Mouse (Mus musculus) lung, embryonic 15.5 days (tissue): ENCODE measurements around the gene Mcemp1. TPM values are rescaled to one million over a fixed set of nuclear protein-coding genes. Genes with fewer than 3 reads are reported as not detected.

Source experiments
- ATAC-seq: fragments of 200-750 bp; cut with Nextera tagmentation; 2 replicates; pipeline ENCODE4 v1.8.0; 2017; ENCODE audit warnings: moderate number of reproducible peaks, borderline replicate concordance; ENCODE audit not compliant: low FRiP score, low TSS enrichment; ENCODE audit errors: extremely low read depth
- H3K27ac ChIP-seq: fragments of 300-500 bp; sonication (generic); 2 replicates; pipeline ENCODE4 v1.5.1; 2015; ENCODE audit warnings: moderate library complexity, mild to moderate bottlenecking, inconsistent platforms
- H3K27me3 ChIP-seq: fragments of 300-500 bp; sonication (generic); 2 replicates; pipeline ENCODE4 v1.6.1; 2015; ENCODE audit warnings: inconsistent platforms
- H3K36me3 ChIP-seq: fragments of 300-500 bp; sonication (generic); 2 replicates; pipeline ENCODE4 v1.6.1; 2015; ENCODE audit warnings: inconsistent platforms
- H3K4me1 ChIP-seq: fragments of 300-500 bp; sonication (generic); 2 replicates; pipeline ENCODE4 v1.6.1; 2015; ENCODE audit warnings: inconsistent platforms
- H3K4me2 ChIP-seq: fragments of 300-500 bp; sonication (generic); 2 replicates; pipeline ENCODE4 v1.6.1; 2015; ENCODE audit warnings: inconsistent platforms, mild to moderate bottlenecking, moderate library complexity
- H3K4me3 ChIP-seq: fragments of 300-500 bp; sonication (generic); 2 replicates; pipeline ENCODE4 v1.5.1; 2015; ENCODE audit warnings: mild to moderate bottlenecking, inconsistent platforms
- H3K9ac ChIP-seq: fragments of 300-500 bp; sonication (generic); 2 replicates; pipeline ENCODE4 v1.6.1; 2015; ENCODE audit warnings: inconsistent platforms
- H3K9me3 ChIP-seq: fragments of 300-500 bp; sonication (generic); 2 replicates; pipeline ENCODE4 v1.6.1; 2016; ENCODE audit warnings: inconsistent platforms
- WGBS: fragments of 180-500 bp; shearing (Covaris S2); methylation state at CpG from one replicate; pipeline ENCODE4 v1.1.7; 2015; 5-methylcytosine and 5-hydroxymethylcytosine counted together
- polyA plus RNA-seq: library from polyadenylated mRNA; unstranded; fragments of >200 nt; fragmentation: Nextera tagmentation; extraction: Ambion mirVana; gene quantifications from 2 replicates; pipeline ENCODE4 v1.2.1, GENCODE M21; 2015

The Mcemp1 gene
- polyA plus RNA-seq, result 1.8 and 2.0 TPM in 2 replicates

DNA sequence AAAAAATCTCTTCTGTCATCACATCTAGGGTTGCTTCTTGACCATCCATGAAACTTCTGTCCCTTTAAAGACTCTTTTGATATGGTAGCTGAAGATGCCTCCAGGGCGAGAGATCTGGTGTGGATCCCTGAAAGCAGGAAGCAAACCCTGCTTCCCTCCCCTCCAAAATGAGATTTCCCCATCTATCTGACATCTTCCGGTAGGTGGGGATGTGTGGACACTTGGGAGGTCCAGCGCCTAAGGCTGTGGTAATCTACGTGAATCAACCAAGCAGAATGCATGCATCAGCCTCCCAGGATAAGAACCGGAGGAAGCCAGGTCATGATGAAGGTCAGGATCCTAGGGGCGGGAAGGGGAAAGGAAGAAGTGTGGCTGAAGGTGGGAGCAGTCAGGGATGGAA lies at the start of gene Mcemp1:
Mcemp1 (plus strand) TSS at position 248 of the 400 bp plus-strand sequence.
- H3K9me3 ChIP-seq, result no peaks in the 10 kb centered on the region
- no peak within 1 kb of the TSS for H3K4me2 ChIP-seq
- H3K36me3 ChIP-seq, result no peaks in the 10 kb centered on the region
- H3K9ac ChIP-seq, result no peak within 1 kb of the TSS
- H3K27me3 ChIP-seq, result no peaks in the 10 kb centered on the region
- no peak within 1 kb of the TSS for H3K4me3 ChIP-seq
- H3K4me1 ChIP-seq, result no peaks in the 10 kb centered on the region
- ATAC-seq, result no peak
- no peak within 1 kb of the TSS for H3K27ac ChIP-seq
- 72% methylated on average over 6 of the region's 6 CpGs for WGBS

DNA sequence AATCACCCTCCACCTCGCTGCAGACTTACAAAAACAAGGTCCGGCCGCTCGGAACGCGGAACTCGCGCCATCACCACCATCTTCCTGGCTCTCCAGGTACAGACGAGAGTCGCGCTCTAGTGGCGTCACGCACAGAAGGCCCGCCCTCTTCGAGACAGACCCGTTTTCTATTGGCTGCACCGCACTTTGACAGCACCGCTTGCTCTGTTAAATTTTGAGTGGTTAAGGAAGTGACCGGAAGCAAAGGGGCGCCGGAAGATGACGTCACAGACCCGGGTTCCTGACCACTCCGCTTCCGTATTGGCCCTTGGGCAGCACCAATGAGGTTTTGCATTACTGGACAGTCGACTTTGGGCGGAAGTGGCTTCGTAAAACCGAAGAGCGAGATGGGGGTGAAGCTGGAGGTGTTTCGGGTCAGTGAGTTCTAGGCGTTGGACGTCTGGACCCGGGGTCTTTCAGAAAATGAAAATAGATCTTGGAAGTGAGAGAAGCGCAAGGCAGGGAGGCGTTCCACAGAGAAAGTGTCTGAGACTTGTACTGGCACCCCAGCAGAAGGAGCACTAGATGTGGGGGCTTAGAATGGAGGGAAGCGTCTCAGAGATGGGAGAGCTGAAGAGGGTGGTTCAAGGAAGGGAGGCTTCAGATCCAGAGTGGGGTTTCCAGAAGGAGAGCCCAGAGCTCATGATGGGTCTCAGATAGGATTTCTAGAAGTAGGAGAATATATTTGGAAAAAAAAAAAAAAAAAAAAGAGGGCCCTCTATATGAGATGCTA lies 44.2 kb upstream of the Mcemp1 start, which contains the start of the genes Xab2 and Pet100:
Xab2 (minus strand) TSS at position 118 of the 772 bp plus-strand sequence.
Pet100 (plus strand) TSS at position 350 of the 772 bp plus-strand sequence.
- H3K4me2 ChIP-seq, result peak within 1 kb of the TSS; percentile 68
- peaks cover 17% of the 10 kb centered on the region for H3K4me1 ChIP-seq
- peak within 1 kb of the TSS; percentile 71 for H3K9ac ChIP-seq
- peak; percentile 98 for ATAC-seq
- H3K27me3 ChIP-seq, result no peaks in the 10 kb centered on the region
- no peak within 1 kb of the TSS for H3K27ac ChIP-seq
- under 1% methylated on average over 33 of the region's 37 CpGs for WGBS
- H3K36me3 ChIP-seq, result peaks cover 10% of the 10 kb centered on the region
- peak within 1 kb of the TSS; percentile 79 for H3K4me3 ChIP-seq
- no peaks in the 10 kb centered on the region for H3K9me3 ChIP-seq

DNA sequence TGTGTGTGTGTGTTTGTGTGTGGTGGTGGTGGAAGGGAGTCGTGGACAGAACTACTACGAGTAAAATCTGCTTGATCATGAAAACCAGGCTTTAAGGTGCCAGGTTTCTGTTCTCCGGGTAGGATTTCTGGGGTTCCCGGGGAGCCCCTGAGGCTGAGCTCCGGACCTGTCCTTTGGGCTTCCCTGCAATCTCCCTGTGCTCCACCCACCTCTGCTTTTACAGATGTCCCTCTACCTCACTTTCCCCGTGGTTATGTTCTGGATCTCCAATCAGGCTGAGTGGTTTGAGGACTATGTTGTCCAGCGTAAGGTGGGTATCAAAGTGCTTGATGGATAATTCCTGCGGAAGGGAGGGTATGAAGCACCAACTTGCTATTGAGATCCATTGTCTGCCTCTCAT lies 43.4 kb upstream of the Mcemp1 start:
- 60% methylated on average over 8 of the region's 8 CpGs for WGBS
- no peak overlapping the region for H3K27ac ChIP-seq
- no peak for ATAC-seq
- H3K4me3 ChIP-seq, result peak overlapping the region; percentile 79
- peak overlapping the region; percentile 68 for H3K4me2 ChIP-seq
- H3K4me1 ChIP-seq, result peaks cover 17% of the 10 kb centered on the region
- no peaks in the 10 kb centered on the region for H3K27me3 ChIP-seq
- peaks cover 8% of the 10 kb centered on the region for H3K36me3 ChIP-seq
- peak overlapping the region; percentile 56; the same call in 1 of the 2 replicates for H3K9ac ChIP-seq
- H3K9me3 ChIP-seq, result no peaks in the 10 kb centered on the region

- H3K4me1 ChIP-seq, result peaks cover 8% of the 10 kb centered on the region
- no peak within 1 kb of the TSS for H3K27ac ChIP-seq
- 43% methylated on average over 1 of the region's 1 CpGs for WGBS
- H3K9ac ChIP-seq, result no peak within 1 kb of the TSS
- no peaks in the 10 kb centered on the region for H3K36me3 ChIP-seq
- ATAC-seq, result no peak
- H3K9me3 ChIP-seq, result no peaks in the 10 kb centered on the region
- H3K4me3 ChIP-seq, result no peak within 1 kb of the TSS
- peaks cover 8% of the 10 kb centered on the region; the same call in 1 of the 2 replicates for H3K27me3 ChIP-seq
- no peak within 1 kb of the TSS for H3K4me2 ChIP-seq
Measured at GRCm38 (mm10) chr8:3625445-3625844, 40.1 kb upstream of the Mcemp1 start, which contains the start of gene Pcp2. Gene Pcp2, minus strand, starts transcription at chr8:3625545.

DNA sequence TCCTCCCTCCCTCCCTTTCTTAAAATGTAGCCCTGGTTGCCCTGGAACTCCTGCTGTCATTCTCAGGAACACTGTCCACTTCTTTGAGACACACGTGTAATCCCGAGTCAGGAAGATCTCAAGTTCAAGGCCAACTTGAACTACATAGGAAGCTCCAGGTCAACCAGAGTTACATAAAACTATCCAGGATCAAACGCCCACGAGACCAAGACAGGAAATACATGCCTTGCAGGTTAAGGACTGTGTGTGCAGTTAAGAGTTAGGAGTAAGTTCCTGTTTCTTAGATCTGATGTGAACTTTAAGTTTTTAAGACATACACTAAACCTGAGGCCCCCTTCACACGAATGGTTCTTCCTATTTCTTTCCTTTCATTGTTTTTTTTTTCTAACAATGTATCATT lies 38.6 kb upstream of the Mcemp1 start:
- H3K4me1 ChIP-seq, result peaks cover 5% of the 10 kb centered on the region
- H3K27me3 ChIP-seq, result peaks cover 8% of the 10 kb centered on the region; the same call in 1 of the 2 replicates
- no peaks in the 10 kb centered on the region for H3K36me3 ChIP-seq
- H3K4me3 ChIP-seq, result no peak overlapping the region
- H3K27ac ChIP-seq, result no peak overlapping the region
- ATAC-seq, result no peak
- no peaks in the 10 kb centered on the region for H3K9me3 ChIP-seq
- 50% methylated on average over 5 of the region's 5 CpGs for WGBS
- H3K4me2 ChIP-seq, result no peak overlapping the region
- H3K9ac ChIP-seq, result no peak overlapping the region

DNA sequence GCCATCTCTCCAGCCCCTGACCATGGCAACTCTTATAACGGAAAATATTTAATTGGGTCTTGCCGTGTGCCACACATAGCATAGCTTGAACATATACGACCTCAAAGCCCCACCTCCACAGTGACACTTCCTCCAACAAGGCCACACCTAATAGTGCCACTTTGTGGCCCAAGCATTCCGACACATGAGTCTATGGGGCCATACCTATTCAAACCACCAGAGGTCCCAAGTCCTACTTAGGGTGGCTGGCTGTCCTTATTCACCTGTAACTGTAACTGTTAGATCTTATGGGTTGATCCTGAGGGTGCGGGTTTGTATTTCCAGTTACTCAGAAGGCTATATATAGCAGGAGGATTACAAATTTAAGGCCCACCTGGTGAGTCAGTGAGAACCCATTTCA lies 37.5 kb upstream of the Mcemp1 start:
- Histone ChIP-seq H3K9me3 (no peaks in the 10 kb centered on the region), H3K9ac (no peak overlapping the region), H3K4me1 (no peaks in the 10 kb centered on the region), H3K4me3 (no peak overlapping the region), H3K27ac (no peak overlapping the region), H3K36me3 (no peaks in the 10 kb centered on the region), H3K4me2 (no peak overlapping the region), H3K27me3 (peaks cover 8% of the 10 kb centered on the region; the same call in 1 of the 2 replicates)
- WGBS, result 19% methylated on average over 5 of the region's 5 CpGs
- ATAC-seq, result no peak

- no peak within 1 kb of the TSS for H3K27ac ChIP-seq
- peaks cover 8% of the 10 kb centered on the region; the same call in 1 of the 2 replicates for H3K27me3 ChIP-seq
- no peaks in the 10 kb centered on the region for H3K36me3 ChIP-seq
- no peaks in the 10 kb centered on the region for H3K9me3 ChIP-seq
- peak within 1 kb of the TSS; percentile 75 for H3K4me2 ChIP-seq
- 5% methylated on average over 47 of the region's 47 CpGs for WGBS
- peak within 1 kb of the TSS; percentile 52 for H3K9ac ChIP-seq
- ATAC-seq, result peak; percentile 91
- H3K4me1 ChIP-seq, result no peaks in the 10 kb centered on the region
- H3K4me3 ChIP-seq, result peak within 1 kb of the TSS; percentile 63
Measured at GRCm38 (mm10) chr8:3630647-3631477, 34.7 kb upstream of the Mcemp1 start, which contains the start of gene Stxbp2. Gene Stxbp2, plus strand, starts transcription at chr8:3630955.

GRCm38 (mm10) chr8:3631478-3631875 lies 34.1 kb upstream of the Mcemp1 start:
- no peaks in the 10 kb centered on the region for H3K4me1 ChIP-seq

DNA sequence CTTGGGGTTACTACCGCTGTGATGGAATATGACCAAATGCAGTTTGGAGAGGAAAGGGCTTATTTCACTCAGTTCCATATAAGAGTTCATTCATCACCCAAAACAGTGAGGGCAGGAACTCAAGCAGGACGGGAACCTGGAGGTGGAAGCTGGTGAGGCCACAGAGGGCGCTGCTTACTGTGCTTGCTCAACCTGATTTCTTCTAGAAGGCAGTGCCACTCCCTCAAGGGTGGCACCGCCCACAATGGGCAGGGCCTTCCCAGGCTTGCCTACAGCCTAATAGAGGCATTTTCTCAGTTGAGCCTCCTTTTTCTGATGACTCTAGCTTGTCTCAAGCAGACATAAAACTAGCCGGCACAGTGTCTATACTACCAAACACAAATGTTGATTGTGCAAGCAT lies 19.8 kb upstream of the Mcemp1 start:
- no peak; the same call in 1 of the 2 replicates for ATAC-seq
- Histone ChIP-seq H3K27me3 (no peaks in the 10 kb centered on the region), H3K4me2 (no peak overlapping the region), H3K27ac (no peak overlapping the region), H3K4me1 (no peaks in the 10 kb centered on the region), H3K9ac (no peak overlapping the region), H3K9me3 (no peaks in the 10 kb centered on the region), H3K36me3 (no peaks in the 10 kb centered on the region), H3K4me3 (no peak overlapping the region)
- 14% methylated on average over 5 of the region's 5 CpGs for WGBS

More at GRCm38 (mm10) chr8:3631478-3631875, 34.1 kb upstream of the Mcemp1 start:
- no peaks in the 10 kb centered on the region for H3K9me3 ChIP-seq
- H3K27me3 ChIP-seq, result peaks cover 8% of the 10 kb centered on the region; the same call in 1 of the 2 replicates
- 11% methylated on average over 8 of the region's 8 CpGs for WGBS
- no peaks in the 10 kb centered on the region for H3K36me3 ChIP-seq
- H3K27ac ChIP-seq, result no peak overlapping the region
- H3K4me2 ChIP-seq, result peak overlapping the region; percentile 75
- ATAC-seq, result peak; percentile 51
- peak overlapping the region; percentile 52 for H3K9ac ChIP-seq
- H3K4me3 ChIP-seq, result peak overlapping the region; percentile 63

DNA sequence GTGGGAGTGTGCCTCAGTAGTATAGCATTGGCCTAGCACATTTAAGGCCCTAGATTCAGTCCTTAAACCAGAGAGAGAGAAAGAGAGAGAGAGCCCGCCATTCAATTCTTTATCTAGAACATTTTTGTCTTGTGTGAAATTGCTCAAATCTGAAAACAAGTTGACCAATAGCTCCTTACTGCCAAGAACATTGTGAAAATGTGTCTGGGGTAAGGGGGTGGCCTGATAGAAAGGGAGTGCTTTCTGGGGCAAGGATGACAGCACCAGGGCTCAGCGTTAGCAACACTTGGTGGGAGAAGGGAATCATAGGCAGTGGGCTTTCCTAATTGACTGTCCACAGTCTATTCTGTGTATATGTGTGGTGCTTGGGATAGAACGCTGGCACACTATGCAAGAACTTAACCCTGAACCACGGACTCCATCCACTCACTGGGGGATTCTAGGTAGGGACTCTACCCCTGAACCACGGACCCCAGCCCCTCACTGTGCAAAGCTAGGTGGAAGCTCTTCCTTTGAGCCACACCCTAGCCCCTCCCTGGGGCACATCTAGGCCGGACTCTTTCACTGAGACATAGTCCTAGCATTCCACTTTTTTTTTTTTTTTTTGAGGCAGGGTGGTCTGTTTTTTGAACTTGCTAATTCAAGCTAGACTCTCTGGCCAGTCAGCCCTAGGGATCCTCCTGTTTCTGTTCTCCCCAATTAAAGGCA lies 18.6 kb upstream of the Mcemp1 start:
- Histone ChIP-seq H3K4me3 (no peak overlapping the region), H3K9me3 (no peaks in the 10 kb centered on the region), H3K4me2 (no peak overlapping the region), H3K27me3 (no peaks in the 10 kb centered on the region), H3K27ac (no peak overlapping the region), H3K36me3 (no peaks in the 10 kb centered on the region), H3K9ac (no peak overlapping the region), H3K4me1 (no peaks in the 10 kb centered on the region)
- no peak for ATAC-seq
- WGBS, result 80% methylated on average over 6 of the region's 6 CpGs

GRCm38 (mm10) chr8:3647561-3647960 lies 18.0 kb upstream of the Mcemp1 start:
- Histone ChIP-seq H3K9ac (no peak overlapping the region), H3K4me1 (no peaks in the 10 kb centered on the region), H3K27me3 (no peaks in the 10 kb centered on the region), H3K27ac (no peak overlapping the region), H3K4me2 (no peak overlapping the region), H3K9me3 (no peaks in the 10 kb centered on the region), H3K4me3 (no peak overlapping the region), H3K36me3 (no peaks in the 10 kb centered on the region)
- WGBS, result 63% methylated on average over 4 of the region's 4 CpGs
- ATAC-seq, result no peak
